Mouse (Mus musculus): Measurements from ENCODE around the gene Klhl35.

GRCm38 (mm10) chr7:99500655-99501054 is 34.9 kb downstream of the Klhl35 start:
- no peak for TF ChIP-seq EP300 (IDR thresholded peaks at IDR 0.05)
- no peak for TF ChIP-seq CTCF (IDR thresholded peaks at IDR 0.05)

Data from lung, postnatal 0 days (tissue).